Mouse (Mus musculus) hindlimb bud, embryonic 11.5 days (tissue): Measurements from ENCODE around the gene Tbrg1.

ENCODE experiments used
- DNase-seq: peaks from one replicate; pipeline ENCODE4 v3.0.0-alpha.2; 2012; ENCODE audit warnings: low read depth, low spot score; ENCODE audit errors: extremely low spot score

Gene Tbrg1

GRCm38 (mm10) chr9:37632305-37632704, 24.8 kb downstream of the Tbrg1 start:
- no peak for DNase-seq

- DNase-seq = no peak
Measured at GRCm38 (mm10) chr9:37629941-37630340, 27.2 kb downstream of the Tbrg1 start.

- DNase-seq = no peak
Measured at GRCm38 (mm10) chr9:37628581-37628980, 28.5 kb downstream of the Tbrg1 start.

- no peak for DNase-seq
Measured at GRCm38 (mm10) chr9:37627263-37627662, 29.8 kb downstream of the Tbrg1 start.

GRCm38 (mm10) chr9:37626103-37626567, 31.0 kb downstream of the Tbrg1 start:
- no peak for DNase-seq

GRCm38 (mm10) chr9:37625641-37626040, 31.5 kb downstream of the Tbrg1 start:
- no peak for DNase-seq

- no peak for DNase-seq
Measured at GRCm38 (mm10) chr9:37625129-37625528, 32.0 kb downstream of the Tbrg1 start.

- DNase-seq = no peak
Measured at GRCm38 (mm10) chr9:37624502-37624901, 32.6 kb downstream of the Tbrg1 start.

- DNase-seq = no peak
Measured at GRCm38 (mm10) chr9:37623981-37624380, 33.1 kb downstream of the Tbrg1 start.

GRCm38 (mm10) chr9:37621290-37621689, 35.8 kb downstream of the Tbrg1 start:
- DNase-seq = no peak

GRCm38 (mm10) chr9:37616770-37617169, 40.3 kb downstream of the Tbrg1 start:
- no peak for DNase-seq

GRCm38 (mm10) chr9:37615220-37615619, 41.9 kb downstream of the Tbrg1 start:
- DNase-seq = no peak

GRCm38 (mm10) chr9:37614316-37614715, 42.8 kb downstream of the Tbrg1 start:
- DNase-seq = no peak

- no peak for DNase-seq
Measured at GRCm38 (mm10) chr9:37613911-37614280, 43.2 kb downstream of the Tbrg1 start.

GRCm38 (mm10) chr9:37613182-37613910, 43.8 kb downstream of the Tbrg1 start, which contains the start of gene Spa17:
Spa17 (minus strand) TSS chr9:37613722.
- peak; percentile 69 for DNase-seq

GRCm38 (mm10) chr9:37609558-37609957, 47.6 kb downstream of the Tbrg1 start:
- DNase-seq = no peak

GRCm38 (mm10) chr9:37605089-37605488, 52.0 kb downstream of the Tbrg1 start:
- DNase-seq = no peak

- no peak for DNase-seq
Measured at GRCm38 (mm10) chr9:37600538-37601205, 56.4 kb downstream of the Tbrg1 start.
